Mouse (Mus musculus): Measurements from ENCODE around the gene Mxd4. TPM values are rescaled to one million over a fixed set of nuclear protein-coding genes. Genes with fewer than 3 reads are reported as not detected.

Gene Mxd4
- polyA plus RNA-seq, 1 experiment from 2014 or later, result 44.3 TPM

DNA sequence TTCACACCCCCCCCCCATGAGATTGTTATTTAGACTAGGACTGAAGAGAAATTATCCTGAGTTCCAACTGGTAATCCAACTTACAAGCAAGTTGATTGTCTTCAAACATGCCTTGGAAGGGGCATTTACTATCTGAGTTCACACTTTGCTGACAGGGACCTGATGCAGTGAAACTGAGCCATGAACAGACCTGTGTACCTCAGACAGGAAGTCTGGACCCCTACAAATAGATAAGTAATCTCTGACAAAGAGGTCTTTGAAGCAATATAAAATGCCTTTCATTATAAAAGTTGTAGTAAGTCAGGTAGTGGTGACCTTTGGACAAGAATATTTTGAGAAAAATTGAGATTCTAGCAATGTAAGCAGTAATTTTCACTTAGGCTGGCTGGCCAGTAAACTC is 39.0 kb downstream of the Mxd4 start:
- H3K4me1 ChIP-seq, result no peaks in the 10 kb centered on the region
- H3K9me3 ChIP-seq (replicated peaks), result no peaks in the 10 kb centered on the region
- no peak for ATAC-seq (replicated peaks; ENCODE audit: low FRiP score)
- H3K4me3 ChIP-seq (replicated peaks), result no peak overlapping the region
- H3K9ac ChIP-seq, result no peak overlapping the region
- H3K36me3 ChIP-seq, result peaks cover 8% of the 10 kb centered on the region
- no peak overlapping the region for H3K27ac ChIP-seq
- no peak overlapping the region for H3K4me2 ChIP-seq
- no peaks in the 10 kb centered on the region for H3K27me3 ChIP-seq

DNA sequence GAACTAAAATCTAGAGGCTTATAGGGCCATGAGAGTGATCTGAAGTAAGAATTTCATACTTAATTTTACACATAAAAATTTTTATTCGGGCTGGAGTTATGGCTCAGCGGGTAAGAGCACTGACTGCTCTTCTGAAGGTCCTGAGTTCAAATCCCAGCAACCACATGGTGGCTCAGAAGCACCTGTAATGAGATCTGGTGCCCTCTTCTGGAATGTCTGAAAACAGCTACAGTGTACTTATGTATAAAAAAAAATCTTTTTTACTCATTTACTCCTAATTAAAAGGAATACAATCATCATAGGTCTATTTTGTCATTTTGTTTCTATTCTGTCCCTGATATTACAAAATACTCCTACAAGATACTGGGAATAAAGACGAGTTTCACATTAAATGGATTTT is 40.0 kb downstream of the Mxd4 start:
- no peak overlapping the region for H3K4me2 ChIP-seq
- WGBS, result 91% methylated on average over 3 of the region's 3 CpGs
- no peaks in the 10 kb centered on the region for H3K4me1 ChIP-seq
- H3K27me3 ChIP-seq, result no peaks in the 10 kb centered on the region
- H3K36me3 ChIP-seq, result peaks cover under 1% of the 10 kb centered on the region; the same call in 1 of the 2 replicates
- ATAC-seq (replicated peaks; ENCODE audit: low FRiP score), result no peak
- H3K9ac ChIP-seq, result no peak overlapping the region
- no peak overlapping the region for H3K4me3 ChIP-seq (replicated peaks)
- H3K27ac ChIP-seq, result no peak overlapping the region
- H3K9me3 ChIP-seq (replicated peaks), result no peaks in the 10 kb centered on the region

DNA sequence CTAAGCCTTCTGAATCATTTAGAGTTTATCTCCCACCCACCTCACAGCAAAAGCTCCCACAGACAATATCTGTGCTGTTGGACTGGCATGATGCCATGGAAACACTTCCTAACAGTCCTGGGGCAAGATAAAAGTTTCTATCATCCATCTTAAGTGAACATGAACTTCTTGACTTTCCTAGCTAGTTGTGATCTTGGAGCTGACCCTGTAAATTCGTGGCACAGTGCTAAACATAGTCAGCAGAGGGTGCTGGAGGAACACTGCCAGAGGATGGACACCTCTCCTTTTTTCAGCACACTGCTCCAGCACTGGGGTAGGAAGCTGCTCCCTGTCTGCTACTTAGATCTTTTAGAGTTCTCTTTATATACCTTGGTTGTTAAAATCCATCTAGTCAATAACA is 47.8 kb downstream of the Mxd4 start:
- ATAC-seq (replicated peaks; ENCODE audit: low FRiP score), result no peak
- Histone ChIP-seq H3K9me3 (replicated peaks) (no peaks in the 10 kb centered on the region), H3K27ac (no peak overlapping the region)

DNA sequence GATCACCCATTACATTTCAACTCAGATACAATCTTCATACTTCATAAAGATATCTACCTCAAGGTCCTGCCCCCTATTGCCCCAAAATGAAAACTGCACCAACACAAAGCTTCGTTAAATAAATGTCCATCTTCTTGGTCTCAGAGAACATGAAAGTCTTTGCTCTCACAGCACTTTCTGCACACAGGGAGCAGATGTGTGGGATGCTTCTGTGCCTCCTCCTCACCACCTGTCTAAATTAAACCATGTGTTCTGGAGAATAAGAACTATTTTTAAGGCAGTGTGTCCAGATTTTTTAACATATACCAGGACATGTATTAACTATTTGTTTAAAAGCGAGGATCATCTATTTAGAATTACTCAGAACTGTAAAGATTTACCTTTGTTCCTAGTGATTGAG is 54.8 kb downstream of the Mxd4 start:
- Histone ChIP-seq H3K9me3 (replicated peaks) (no peaks in the 10 kb centered on the region), H3K27me3 (no peaks in the 10 kb centered on the region), H3K9ac (no peak overlapping the region), H3K4me1 (no peaks in the 10 kb centered on the region), H3K27ac (no peak overlapping the region), H3K36me3 (no peaks in the 10 kb centered on the region), H3K4me3 (replicated peaks) (no peak overlapping the region), H3K4me2 (no peak overlapping the region)
- 78% methylated on average over 2 of the region's 2 CpGs for WGBS
- ATAC-seq (replicated peaks; ENCODE audit: low FRiP score), result no peak

More for the DNA sequence above, 47.8 kb downstream of the Mxd4 start:
- Histone ChIP-seq H3K4me1 (no peaks in the 10 kb centered on the region), H3K4me2 (no peak overlapping the region), H3K36me3 (no peaks in the 10 kb centered on the region), H3K27me3 (no peaks in the 10 kb centered on the region), H3K4me3 (replicated peaks) (no peak overlapping the region), H3K9ac (no peak overlapping the region)
- WGBS, result 11% methylated on average over 1 of the region's 1 CpGs

DNA sequence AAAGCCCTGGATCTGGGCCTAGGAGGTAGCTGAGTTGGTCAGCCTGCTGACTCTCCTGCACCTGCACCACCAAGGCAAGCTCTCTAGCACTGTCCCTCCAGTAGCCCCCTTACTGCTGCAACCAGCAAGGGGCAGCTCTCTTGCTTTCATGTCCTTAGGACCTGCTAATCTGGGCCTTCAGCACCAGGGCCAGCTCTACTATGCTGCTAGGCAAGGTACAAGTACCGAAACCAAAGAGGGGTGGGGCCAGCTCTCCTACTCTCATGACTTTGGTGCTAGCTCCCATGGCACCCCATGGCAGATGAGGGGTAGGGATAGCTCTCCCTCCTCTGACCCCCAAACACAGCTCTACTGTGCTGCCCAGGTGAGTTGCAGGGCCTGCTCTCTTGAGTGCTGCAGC is 63.4 kb downstream of the Mxd4 start:
- ATAC-seq (replicated peaks; ENCODE audit: low FRiP score), result no peak
- Histone ChIP-seq H3K9me3 (replicated peaks) (no peaks in the 10 kb centered on the region), H3K36me3 (no peaks in the 10 kb centered on the region), H3K4me1 (no peaks in the 10 kb centered on the region), H3K9ac (no peak overlapping the region), H3K4me2 (no peak overlapping the region), H3K27ac (no peak overlapping the region), H3K27me3 (no peaks in the 10 kb centered on the region), H3K4me3 (replicated peaks) (no peak overlapping the region)
- WGBS, result 15% methylated on average over 1 of the region's 1 CpGs

Other genes with a start within 250 kb of the Mxd4 start
- 105 TPM in 2 replicates for gene Gm1673, start 204.3 kb downstream of the Mxd4 start, polyA plus RNA-seq (2015; fragmentation: Nextera tagmentation; extraction: Ambion mirVana)
- gene Nat8l, start 191.7 kb downstream of the Mxd4 start, polyA plus RNA-seq (2015; fragmentation: Nextera tagmentation; extraction: Ambion mirVana), result 0.28 and 0.39 TPM in 2 replicates
- 0.31 and 0.34 TPM in 2 replicates for gene Poln, start 18.3 kb downstream of the Mxd4 start, polyA plus RNA-seq (2015; fragmentation: Nextera tagmentation; extraction: Ambion mirVana)
- 37.8 and 46.1 TPM in 2 replicates for gene Haus3, start 18.2 kb downstream of the Mxd4 start, polyA plus RNA-seq (2015; fragmentation: Nextera tagmentation; extraction: Ambion mirVana)
- 0.37 and 0.77 TPM in 2 replicates for gene Zfyve28, start 100.7 kb upstream of the Mxd4 start, polyA plus RNA-seq (2015; fragmentation: Nextera tagmentation; extraction: Ambion mirVana)
- gene Cfap99, start 100.9 kb upstream of the Mxd4 start, polyA plus RNA-seq (2015; fragmentation: Nextera tagmentation; extraction: Ambion mirVana), result not detected in 2 replicates
- gene Rnf4, start 148.6 kb upstream of the Mxd4 start, polyA plus RNA-seq (2015; fragmentation: Nextera tagmentation; extraction: Ambion mirVana), result 174 and 181 TPM in 2 replicates
- 10.6 and 13.0 TPM in 2 replicates for gene Fam193a, start 182.2 kb upstream of the Mxd4 start, polyA plus RNA-seq (2015; fragmentation: Nextera tagmentation; extraction: Ambion mirVana)

All from kidney, embryonic 15.5 days (tissue).